Mouse (Mus musculus): Measurements from ENCODE around the gene Nat8f6.
"Not testable (repeated sequence)": the region's sequence is repeated elsewhere in the genome, so short reads cannot be mapped to it uniquely, and the experiment has no call there.

Nat8f6 gene

DNA sequence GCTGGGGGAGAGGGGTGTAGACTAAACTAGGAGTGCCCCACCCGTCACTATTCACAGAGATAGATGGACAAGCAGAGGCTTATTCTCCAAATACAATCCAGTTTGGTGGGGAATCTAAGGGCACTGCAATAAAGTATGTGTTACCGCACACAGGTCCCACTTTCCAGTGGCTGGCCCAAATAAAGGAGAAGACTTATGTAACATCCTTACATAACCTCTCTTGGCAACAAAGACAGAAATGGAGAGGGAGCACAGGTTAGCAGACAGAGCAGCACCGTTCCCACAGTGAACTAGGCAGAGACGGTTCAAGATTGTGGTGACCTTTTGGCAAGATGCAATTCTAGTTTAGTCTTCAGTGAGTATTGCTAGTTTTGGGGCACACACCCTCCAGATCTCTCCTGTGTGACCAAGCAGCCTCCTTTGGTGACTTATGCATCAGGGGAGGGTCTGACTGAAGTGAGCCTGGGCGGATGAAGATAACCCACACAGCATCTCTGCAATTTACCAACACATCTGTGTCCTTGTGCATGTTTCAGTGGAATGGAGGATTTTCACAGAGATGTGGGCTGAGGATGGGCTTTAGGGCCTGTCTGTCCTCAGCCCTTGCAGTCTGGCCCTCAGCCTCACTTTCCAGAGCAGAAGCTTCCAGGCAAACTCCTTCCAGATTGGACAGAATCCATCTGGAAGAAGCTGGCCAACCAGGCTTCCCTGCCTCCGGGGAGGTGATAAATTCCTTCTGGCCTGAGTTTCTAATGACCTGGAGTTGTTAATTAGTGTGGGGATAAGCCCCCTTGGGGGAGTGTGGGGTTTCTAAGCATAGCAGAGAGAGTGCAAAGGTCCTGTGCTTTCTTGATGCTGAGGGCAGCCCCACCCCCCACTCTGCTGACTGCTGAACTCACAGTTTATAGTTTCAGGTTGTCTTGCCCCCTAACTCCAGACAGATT is 57.4 kb downstream of the Nat8f6 start:
- CTCF ChIA-PET, POLR2A ChIA-PET: not testable (repeated sequence)

DNA sequence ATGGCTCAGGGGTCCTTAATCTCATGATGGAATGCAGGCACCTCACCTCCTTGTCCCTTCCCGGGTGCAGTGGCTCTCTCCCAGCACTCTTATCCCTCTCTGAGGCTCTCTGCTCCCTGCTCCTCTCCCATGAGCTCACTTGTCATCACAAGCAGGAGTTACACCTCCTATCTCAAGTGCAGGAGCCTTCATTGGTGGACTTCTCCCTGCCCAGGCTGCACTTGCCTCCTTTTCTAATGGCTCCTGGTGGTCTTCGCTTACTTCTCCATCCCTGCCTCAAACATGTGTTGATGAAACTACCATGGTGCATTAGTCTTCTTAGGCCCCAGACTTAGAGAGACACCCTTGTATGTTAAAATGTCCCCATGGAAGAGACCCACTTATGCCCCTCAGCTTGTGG is 58.1 kb downstream of the Nat8f6 start:
- CTCF ChIA-PET, POLR2A ChIA-PET: not testable (repeated sequence)
